Mouse (Mus musculus) ZHBTc4 (cell line): ENCODE measurements around the gene Lrp4.

Experiments used
- DNase-seq: peaks from one replicate; pipeline ENCODE4 v3.0.0-alpha.2; 2011; ENCODE audit warnings: low read depth, low spot score

Gene Lrp4

DNA sequence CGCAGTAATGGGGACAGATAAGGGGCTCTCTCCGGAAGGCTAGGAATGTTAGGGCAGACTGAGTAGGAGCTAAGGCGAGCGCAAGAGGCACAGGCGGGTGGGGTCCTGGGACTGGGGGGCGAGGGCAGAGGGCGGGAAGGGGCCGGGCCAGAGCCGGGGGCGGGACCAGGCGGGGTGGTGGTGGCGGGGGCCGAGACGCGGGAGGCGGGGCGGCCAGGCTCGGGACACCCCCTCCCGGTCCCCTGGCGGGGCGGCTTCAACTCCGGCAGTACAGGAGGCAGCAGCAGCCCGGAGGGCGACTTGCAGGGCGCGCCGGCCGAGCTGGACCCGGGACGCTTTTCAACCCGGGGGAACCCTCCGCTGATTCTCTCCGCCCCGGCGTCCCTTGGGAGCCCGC, at the start of gene Lrp4:
TSS of gene Lrp4 (plus strand) at position 253 of the 397 bp plus-strand sequence.
- DNase-seq, result peak; percentile 66

- no peak for DNase-seq
Observed at GRCm38 (mm10) chr2:91408031-91408430, 49.3 kb upstream of the Lrp4 start.

DNA sequence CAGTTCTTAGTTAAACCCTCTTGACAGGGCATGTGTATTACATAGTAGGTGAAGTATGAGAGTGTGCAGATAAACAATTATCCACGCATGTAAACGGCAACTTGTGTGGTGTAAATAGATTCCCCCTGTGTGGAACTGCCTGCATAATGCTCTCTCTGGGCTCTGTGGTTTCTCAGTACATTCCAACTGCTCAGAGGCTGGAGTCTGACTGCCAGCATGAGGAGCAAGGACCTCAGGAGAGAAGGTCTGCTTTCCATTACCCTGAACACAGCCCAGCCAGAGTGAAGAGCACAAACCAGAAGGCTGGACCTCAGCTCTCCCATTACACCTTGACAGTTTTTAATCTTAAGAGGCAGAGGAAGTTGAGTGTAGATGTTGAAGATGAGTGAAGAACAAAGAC, 45.8 kb upstream of the Lrp4 start:
- no peak for DNase-seq

- DNase-seq, result no peak
Observed at GRCm38 (mm10) chr2:91412361-91412760, 45.0 kb upstream of the Lrp4 start.

GRCm38 (mm10) chr2:91413811-91414210, 43.5 kb upstream of the Lrp4 start:
- no peak for DNase-seq

- no peak for DNase-seq
Observed at GRCm38 (mm10) chr2:91421641-91422040, 35.7 kb upstream of the Lrp4 start.

DNA sequence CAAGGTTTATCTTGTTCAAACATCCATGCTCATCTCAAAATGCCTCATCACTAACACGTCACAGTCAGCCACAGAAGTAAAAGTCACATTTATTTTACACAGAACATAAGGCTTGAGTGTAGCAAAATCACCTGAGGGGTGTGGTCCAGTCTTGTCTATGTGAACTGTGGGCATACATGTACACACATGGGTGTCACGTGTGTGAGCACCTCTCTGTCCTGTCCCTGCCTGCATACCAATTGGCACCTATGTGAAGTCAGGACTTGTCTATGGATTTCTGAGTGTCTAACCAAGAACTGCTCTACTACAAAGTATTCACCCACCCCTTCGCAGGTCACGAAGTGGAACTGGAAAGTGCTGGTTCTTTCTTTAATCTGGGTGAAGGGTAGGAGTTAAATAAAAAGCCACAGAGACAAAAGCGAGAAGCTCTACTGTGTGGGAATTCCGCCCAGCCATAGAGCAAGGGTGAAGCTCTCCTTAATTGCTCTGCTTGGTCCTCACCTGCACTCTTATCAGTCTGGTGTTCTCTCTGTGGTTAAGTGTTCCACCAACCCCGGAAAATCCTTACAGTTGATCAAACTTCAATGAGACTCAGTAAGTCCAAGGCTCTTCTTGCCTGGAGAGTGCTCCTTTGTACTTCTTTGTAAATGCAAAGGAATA, 33.1 kb upstream of the Lrp4 start:
- peak; percentile 51 for DNase-seq

DNA sequence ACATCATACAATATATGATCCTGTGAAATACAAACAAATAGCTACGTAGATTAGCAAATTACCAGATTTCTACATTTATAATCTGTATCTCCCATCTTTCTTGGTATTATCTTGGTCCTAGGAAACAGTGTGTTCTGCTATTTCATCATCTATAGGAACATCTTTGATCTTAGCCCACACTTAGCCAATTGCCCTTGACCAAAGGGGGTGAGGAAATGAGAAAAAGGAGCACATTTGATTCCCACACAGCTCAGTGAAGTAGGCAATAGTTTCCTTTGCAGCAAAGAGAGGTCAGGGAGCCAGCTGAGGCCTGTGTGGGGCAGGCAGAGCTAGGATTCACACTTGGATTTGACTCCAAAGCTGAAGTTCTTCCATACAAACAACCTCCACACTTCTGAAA, 31.0 kb upstream of the Lrp4 start:
- no peak for DNase-seq

DNA sequence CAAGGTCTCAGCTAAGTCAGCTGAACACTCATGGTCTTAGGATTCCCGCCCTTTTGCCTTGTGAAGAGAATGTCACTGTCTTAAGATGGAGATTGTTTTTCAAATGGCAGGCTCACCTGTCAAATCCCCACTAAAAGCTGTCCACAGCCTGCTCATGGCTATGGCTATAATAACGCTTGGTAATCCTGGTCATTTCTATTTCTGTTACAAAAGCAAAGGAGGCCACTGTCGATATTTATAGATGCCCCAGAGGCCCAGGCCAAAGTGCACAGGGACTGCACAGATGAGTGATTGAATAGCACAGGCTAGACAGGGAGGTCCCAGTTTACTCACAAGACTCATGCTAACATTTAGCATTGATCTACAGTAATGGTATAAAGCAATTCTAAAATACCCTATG, 28.2 kb upstream of the Lrp4 start:
- no peak for DNase-seq

DNA sequence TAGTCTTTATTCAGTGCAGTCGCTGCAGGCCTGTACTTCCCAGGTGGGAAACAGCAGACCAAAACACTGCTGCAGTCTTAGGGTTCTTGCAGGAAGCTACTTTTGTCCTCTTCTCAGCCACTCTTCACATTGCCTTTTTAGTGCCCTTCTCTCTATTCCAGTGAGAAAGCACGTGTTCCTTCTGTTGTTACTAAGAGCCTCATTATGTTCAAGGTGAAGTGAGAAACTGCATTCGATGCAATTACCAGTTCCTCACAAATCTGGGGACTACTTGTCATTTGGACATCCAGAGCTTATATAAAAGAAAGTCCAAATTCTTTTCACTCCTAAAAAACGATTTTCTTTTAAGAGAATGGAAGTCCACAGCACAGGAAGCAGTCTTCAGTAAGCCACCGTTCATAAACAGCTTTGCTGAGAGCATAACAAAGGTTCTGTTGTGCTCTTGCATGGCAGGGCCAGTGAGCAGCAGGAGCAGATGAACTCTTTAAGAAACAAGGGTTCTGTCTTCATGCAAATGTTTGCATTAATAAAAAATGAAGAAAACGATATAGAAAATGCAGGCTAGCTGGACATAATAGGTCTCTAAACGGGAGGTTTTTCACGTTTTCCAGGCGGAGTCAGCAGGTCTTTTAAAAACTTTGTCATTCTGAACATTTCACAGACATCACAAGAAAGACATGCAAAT, 27.3 kb upstream of the Lrp4 start:
- no peak for DNase-seq

DNA sequence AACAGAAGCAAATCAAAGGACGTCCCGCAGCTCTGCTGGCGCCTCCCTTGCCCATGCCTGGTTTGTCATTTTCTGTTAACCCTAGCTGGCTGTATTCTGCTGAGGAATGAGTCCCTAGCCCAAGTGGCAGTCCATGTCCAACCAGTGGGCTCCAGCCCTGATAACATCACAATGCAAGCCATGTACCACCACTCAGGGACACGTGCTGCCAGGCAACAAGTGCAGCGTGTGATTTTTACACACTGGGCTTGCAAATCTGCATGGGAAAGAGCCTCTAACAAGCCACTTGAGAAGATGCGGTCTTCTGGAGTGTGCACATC, 26.8 kb upstream of the Lrp4 start:
- DNase-seq, result peak; percentile 49

DNA sequence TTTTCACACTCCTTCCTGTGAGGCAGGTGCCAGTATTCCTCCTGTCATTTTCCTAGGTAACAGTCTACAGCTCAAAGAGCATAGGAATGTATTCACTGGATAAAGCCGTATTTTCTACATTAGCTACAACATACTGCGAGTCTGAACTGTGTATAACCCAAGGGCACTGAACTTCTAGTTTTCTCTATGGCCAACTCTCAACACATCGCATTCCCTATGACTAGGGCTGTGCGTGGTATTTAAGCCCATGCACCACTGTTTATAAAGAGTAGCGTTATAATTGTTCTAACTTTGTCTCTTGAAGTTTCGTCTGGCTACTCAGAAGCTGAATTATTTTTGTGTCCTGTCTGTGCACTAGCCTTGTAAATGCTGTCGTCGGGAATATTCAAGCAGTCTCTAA, 20.6 kb upstream of the Lrp4 start:
- DNase-seq, result no peak

GRCm38 (mm10) chr2:91437116-91437815, 20.0 kb upstream of the Lrp4 start:
- no peak for DNase-seq

DNA sequence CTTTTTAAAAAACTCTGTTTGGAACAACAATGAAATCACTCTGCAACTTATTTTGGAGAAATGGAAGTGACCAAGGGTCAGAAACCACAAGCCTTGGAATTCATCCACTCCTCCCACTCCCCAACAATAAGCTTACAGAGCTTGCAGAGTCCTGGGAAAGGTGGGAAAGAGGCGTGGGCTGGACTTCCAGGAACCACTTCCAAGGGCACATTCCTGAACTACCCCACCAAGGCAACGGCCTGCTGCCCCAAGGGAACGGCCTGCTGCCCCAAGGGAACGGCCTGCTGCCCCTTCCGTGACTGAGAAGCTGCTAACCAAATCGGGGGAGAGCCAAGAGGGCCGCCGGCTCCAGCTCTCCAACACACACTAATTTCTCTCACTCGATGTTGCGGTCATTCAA, 18.0 kb upstream of the Lrp4 start:
- DNase-seq, result peak; percentile 73

DNA sequence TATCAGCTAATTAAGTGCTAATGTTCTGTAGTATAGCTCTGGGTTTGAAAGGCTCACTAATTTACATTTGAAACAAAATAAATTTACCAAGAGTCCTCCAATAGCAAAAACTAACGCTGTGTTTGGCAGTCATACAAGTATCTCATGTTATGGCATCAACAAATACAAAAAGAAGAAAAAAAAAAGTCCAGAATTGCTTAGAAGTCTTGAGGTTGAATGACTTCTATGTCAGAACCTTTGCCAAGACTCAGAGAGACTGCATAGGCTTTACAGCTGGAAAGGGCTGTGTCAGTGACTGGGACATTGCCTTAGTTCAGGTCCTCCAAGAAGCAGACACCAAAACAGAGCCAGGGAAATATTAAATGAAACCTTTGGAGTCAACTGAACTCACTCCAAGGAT, 17.4 kb upstream of the Lrp4 start:
- DNase-seq, result no peak

DNA sequence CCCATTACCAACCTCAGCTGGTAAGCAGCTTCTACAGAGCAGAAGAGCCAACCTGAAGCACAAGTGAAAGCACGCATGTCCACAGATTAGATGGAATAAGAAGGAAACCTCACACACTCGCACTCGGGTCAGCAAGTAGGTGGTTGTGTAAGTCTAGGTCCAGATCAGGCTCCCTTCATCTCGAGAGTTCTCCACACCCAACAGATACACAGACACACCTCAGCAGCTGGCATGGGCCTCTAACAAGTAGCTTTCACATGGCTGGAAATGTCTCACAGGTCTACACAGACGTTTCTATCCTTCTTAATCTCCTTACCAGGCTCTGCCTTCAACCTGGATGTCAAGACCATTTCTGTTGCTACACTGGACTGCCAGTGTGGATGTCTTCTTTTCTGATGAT, 16.6 kb upstream of the Lrp4 start:
- no peak for DNase-seq

GRCm38 (mm10) chr2:91441715-91442114, 15.6 kb upstream of the Lrp4 start:
- peak; percentile 35 for DNase-seq

DNA sequence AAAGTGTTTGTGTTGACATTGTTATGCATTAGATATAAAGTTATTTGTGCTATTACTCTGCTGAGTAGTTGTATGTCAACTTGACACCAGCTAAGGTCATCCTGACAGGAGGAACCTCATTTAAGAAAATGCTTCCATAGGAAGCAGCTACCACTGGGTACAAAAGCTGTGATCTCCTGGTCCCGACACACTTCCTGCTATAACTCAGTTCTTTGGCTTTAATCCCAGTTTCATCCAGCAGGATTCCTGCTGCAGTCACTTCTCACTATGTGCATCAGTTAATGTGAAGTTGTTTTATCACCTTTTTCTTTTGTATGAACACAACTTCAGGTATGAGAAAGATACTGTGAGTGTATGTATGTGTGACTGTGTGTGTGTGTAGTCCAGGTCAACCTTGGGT, 15.1 kb upstream of the Lrp4 start:
- DNase-seq, result no peak

- peak; percentile 96 for DNase-seq
Observed at GRCm38 (mm10) chr2:91444286-91444892, 12.9 kb upstream of the Lrp4 start, which contains the start of gene 1110051M20Rik. TSS of gene 1110051M20Rik (minus strand) at chr2:91444704.

- DNase-seq, result no peak
Observed at GRCm38 (mm10) chr2:91449662-91450061, 7.6 kb upstream of the Lrp4 start.

- no peak for DNase-seq
Observed at GRCm38 (mm10) chr2:91450316-91450715, 7.0 kb upstream of the Lrp4 start.

DNA sequence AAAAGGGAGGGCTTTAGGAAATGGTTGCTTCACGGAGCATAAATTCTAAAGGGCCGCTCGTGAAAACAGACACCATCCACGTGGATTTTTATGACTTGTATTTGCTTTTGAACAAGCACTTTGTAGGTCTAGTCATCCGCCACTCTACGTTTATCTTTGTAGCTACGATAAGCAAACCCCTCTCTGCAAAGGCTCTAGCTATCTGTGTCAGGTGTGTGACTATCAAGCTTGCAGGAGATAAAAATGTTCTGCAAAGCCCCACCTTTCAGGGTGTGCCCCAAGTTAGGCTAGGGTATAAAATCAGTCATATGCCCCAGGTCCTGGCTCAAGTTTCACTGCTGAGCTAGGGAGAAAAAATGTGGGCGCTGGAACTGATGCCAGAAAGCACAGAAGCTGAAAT, 4.7 kb upstream of the Lrp4 start:
- no peak for DNase-seq
